Mouse (Mus musculus) ES-E14 (cell line): Measurements from ENCODE around the gene Tmem186. TPM values are rescaled to one million over a fixed set of nuclear protein-coding genes. Genes with fewer than 3 reads are reported as not detected.

Experiments used
- DNase-seq: peaks from one replicate; pipeline ENCODE4 v3.0.0-alpha.2; 2013; ENCODE audit warnings: low read depth, low spot score
- H3K27ac ChIP-seq: 2 replicates; pipeline ENCODE4 v1.5.1; 2012; ENCODE audit warnings: low read depth, mild to moderate bottlenecking, low read length, moderate library complexity, mixed read lengths; ENCODE audit not compliant: poor library complexity, insufficient read depth, severe bottlenecking
- H3K36me3 ChIP-seq: 2 replicates; pipeline ENCODE4 v1.6.1; 2012; ENCODE audit warnings: mild to moderate bottlenecking, low read length, moderate library complexity, mixed read lengths; ENCODE audit not compliant: control insufficient read depth, poor library complexity, insufficient read depth, severe bottlenecking
- H3K4me1 ChIP-seq, 2 experiments: fragments of 150-350 bp in 1 of 2; sonication (generic) in 1 of 2; 2 replicates each; pipeline ENCODE4 v1.6.1; 2012; ENCODE audit warnings: low read length in 2 of 2, mild to moderate bottlenecking in 1 of 2, mixed read lengths in 1 of 2; ENCODE audit not compliant: control insufficient read depth in 2 of 2, insufficient read depth in 2 of 2, poor library complexity in 1 of 2
- H3K4me3 ChIP-seq, 2 experiments: fragments of 150-350 bp in 1 of 2; sonication (generic) in 1 of 2; 2 replicates each; pipeline ENCODE4 v1.5.1; 2012; ENCODE audit warnings: low read length in 2 of 2, low read depth in 1 of 2, mild to moderate bottlenecking in 1 of 2, mixed read lengths in 1 of 2; ENCODE audit not compliant: insufficient read depth in 1 of 2, poor library complexity in 1 of 2, severe bottlenecking in 1 of 2
- H3K9ac ChIP-seq: 2 replicates; pipeline ENCODE4 v1.6.1; 2012; ENCODE audit warnings: low read depth, mild to moderate bottlenecking, low read length, mixed read lengths; ENCODE audit not compliant: poor library complexity, insufficient read depth, severe bottlenecking
- H3K9me3 ChIP-seq: fragments of 150-350 bp; sonication (generic); 2 replicates; pipeline ENCODE4 v1.6.1; 2012; ENCODE audit warnings: low read depth, mild to moderate bottlenecking, low read length; ENCODE audit not compliant: control insufficient read depth, insufficient read depth
- CHD2 ChIP-seq: IDR thresholded peaks from 2 replicates; pipeline ENCODE4 v1.6.1; 2014; ENCODE audit warnings: mild to moderate bottlenecking, low read depth, low read length, inconsistent platforms
- HCFC1 ChIP-seq: IDR thresholded peaks from 2 replicates; pipeline ENCODE4 v1.6.1; 2012; ENCODE audit warnings: low read length, inconsistent platforms, borderline replicate concordance; ENCODE audit not compliant: insufficient read depth
- MAFK ChIP-seq: IDR thresholded peaks from 2 replicates; pipeline ENCODE4 v1.6.1; 2014; ENCODE audit warnings: mild to moderate bottlenecking, low read depth, low read length, inconsistent platforms; ENCODE audit not compliant: insufficient read depth
- ZC3H11A ChIP-seq: IDR thresholded peaks from 2 replicates; pipeline ENCODE4 v1.6.1; 2012; ENCODE audit warnings: low read depth, mild to moderate bottlenecking, inconsistent platforms, low read length, borderline replicate concordance
- ZNF384 ChIP-seq: IDR thresholded peaks from 2 replicates; pipeline ENCODE4 v1.6.1; 2012; ENCODE audit warnings: low read depth, low read length, inconsistent platforms
- in situ Hi-C, 2 experiments: fragments of 600-800 bp; cut with MboI; formaldehyde crosslinking; loops; one replicate each; pipeline ENCODE4 v1.15.1; 2025; ENCODE audit warnings: low sequenced_read_pairs in 2 of 2, inconsistent platforms in 1 of 2; ENCODE audit not compliant: unreplicated experiment in 2 of 2
- total RNA-seq: library from RNA; depleted of rRNA; stranded (reverse); fragments of 300-350 nt; gene quantifications from 2 replicates; pipeline ENCODE4 v1.2.3, GENCODE M21; 2012

Gene Tmem186
- total RNA-seq, 1 experiment, result 20.7 TPM

- H3K9me3 ChIP-seq, result no peaks in the 10 kb centered on the region
- DNase-seq, result no peak
- peaks cover 46% of the 10 kb centered on the region for H3K36me3 ChIP-seq
- no peak for TF ChIP-seq HCFC1
- TF ChIP-seq ZNF384, result no peak
- TF ChIP-seq ZC3H11A, result no peak
- TF ChIP-seq MAFK, result no peak
- TF ChIP-seq CHD2, result no peak
- no peak overlapping the region for H3K27ac ChIP-seq
- H3K4me1 ChIP-seq, result peaks cover 1 to 4% of the 10 kb centered on the region in 2 experiments; a peak in 2 of 4 replicates
- in situ Hi-C loops, result no loop called here
- H3K9ac ChIP-seq, result no peak overlapping the region
- H3K4me3 ChIP-seq, result no peak overlapping the region
Observed at GRCm38 (mm10) chr16:8650007-8650406, 12.5 kb upstream of the Tmem186 start.

GRCm38 (mm10) chr16:8645546-8645945 is 8.0 kb upstream of the Tmem186 start:
- H3K4me3 ChIP-seq, result no peak overlapping the region
- no peaks in the 10 kb centered on the region for H3K4me1 ChIP-seq
- H3K9ac ChIP-seq, result no peak overlapping the region
- TF ChIP-seq ZNF384, result no peak
- no peak for TF ChIP-seq CHD2
- no peak for TF ChIP-seq HCFC1
- TF ChIP-seq ZC3H11A, result no peak
- no peak for TF ChIP-seq MAFK
- H3K9me3 ChIP-seq, result no peaks in the 10 kb centered on the region
- no peak overlapping the region for H3K27ac ChIP-seq
- in situ Hi-C loops, result no loop called here
- H3K36me3 ChIP-seq, result peaks cover 40% of the 10 kb centered on the region
- no peak for DNase-seq

DNA sequence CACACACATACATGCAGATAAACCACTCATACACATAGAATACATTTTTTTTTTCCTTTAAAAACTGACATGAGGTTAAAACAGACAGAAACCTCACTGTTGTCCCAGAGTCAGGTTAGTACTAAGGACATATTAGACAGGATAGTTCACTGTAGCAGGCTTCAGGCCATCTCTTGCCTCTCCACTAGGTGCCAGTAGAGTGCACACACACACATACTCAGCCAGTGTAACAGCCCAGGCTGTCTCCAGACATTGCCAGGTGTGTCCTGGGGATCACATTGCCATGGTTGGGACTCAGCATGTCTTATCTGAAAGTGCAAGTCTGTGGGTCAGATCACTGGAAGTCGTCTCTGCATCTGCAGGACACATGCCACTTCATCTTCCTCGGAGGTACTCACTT is 6.3 kb upstream of the Tmem186 start:
- no peak for TF ChIP-seq HCFC1
- peak; percentile 30; the same call in 1 of the 2 replicates for TF ChIP-seq ZC3H11A
- no peak overlapping the region for H3K4me3 ChIP-seq
- H3K4me1 ChIP-seq, result 0 out of 4 replicates have a peak, but pooled peaks cover 0 to 2% of the 10 kb centered on the region in 2 experiments
- in situ Hi-C loops, result no loop called here
- no peak for DNase-seq
- no peak overlapping the region for H3K9ac ChIP-seq
- peaks cover 36% of the 10 kb centered on the region for H3K36me3 ChIP-seq
- no peaks in the 10 kb centered on the region for H3K9me3 ChIP-seq
- no peak overlapping the region for H3K27ac ChIP-seq

GRCm38 (mm10) chr16:8639466-8640191 is 2.1 kb upstream of the Tmem186 start:
- in situ Hi-C loops, result no loop called here
- Histone ChIP-seq H3K9me3 (no peaks in the 10 kb centered on the region), H3K4me1 (peaks cover 0 to 9% of the 10 kb centered on the region in 2 experiments; a peak in 1 of 4 replicates), H3K27ac (no peak overlapping the region), H3K4me3 (no peak overlapping the region), H3K9ac (no peak overlapping the region), H3K36me3 (peaks cover 26% of the 10 kb centered on the region)
- DNase-seq, result no peak
- TF ChIP-seq HCFC1 (no peak), ZNF384 (no peak), ZC3H11A (no peak), MAFK (no peak)

- no peak for TF ChIP-seq ZNF384
- TF ChIP-seq CHD2, result no peak
- TF ChIP-seq HCFC1, result no peak
- TF ChIP-seq ZC3H11A, result no peak
- TF ChIP-seq MAFK, result no peak
- peak overlapping the region; percentile 96 for H3K9ac ChIP-seq
- H3K9me3 ChIP-seq, result no peaks in the 10 kb centered on the region
- H3K4me3 ChIP-seq, result peak overlapping the region; percentile 88 to 92
- no peak overlapping the region; the same call in 1 of the 2 replicates for H3K27ac ChIP-seq
- no peak for DNase-seq
- in situ Hi-C loops, result no loop called here
- H3K4me1 ChIP-seq, result peaks cover 0 to 9% of the 10 kb centered on the region in 2 experiments; a peak in 1 of 4 replicates
- peaks cover 24% of the 10 kb centered on the region; the same call in 1 of the 2 replicates for H3K36me3 ChIP-seq
Observed at GRCm38 (mm10) chr16:8638131-8638530, 619 bp upstream of the Tmem186 start.
